Mouse (Mus musculus) heart, postnatal 4 days (tissue): ENCODE measurements around the gene Foxred2. TPM values are rescaled to one million over a fixed set of nuclear protein-coding genes. Genes with fewer than 3 reads are reported as not detected.

Experiments
- DNase-seq: peaks from one replicate; pipeline ENCODE4 v3.0.0; 2021
- total RNA-seq, 2 experiments: library from RNA; stranded (reverse); gene quantifications; 2 replicates each; pipeline ENCODE4 v1.2.3; 2021

Foxred2 gene
- total RNA-seq = under 1 TPM; 0.18 to 0.29 TPM

DNA sequence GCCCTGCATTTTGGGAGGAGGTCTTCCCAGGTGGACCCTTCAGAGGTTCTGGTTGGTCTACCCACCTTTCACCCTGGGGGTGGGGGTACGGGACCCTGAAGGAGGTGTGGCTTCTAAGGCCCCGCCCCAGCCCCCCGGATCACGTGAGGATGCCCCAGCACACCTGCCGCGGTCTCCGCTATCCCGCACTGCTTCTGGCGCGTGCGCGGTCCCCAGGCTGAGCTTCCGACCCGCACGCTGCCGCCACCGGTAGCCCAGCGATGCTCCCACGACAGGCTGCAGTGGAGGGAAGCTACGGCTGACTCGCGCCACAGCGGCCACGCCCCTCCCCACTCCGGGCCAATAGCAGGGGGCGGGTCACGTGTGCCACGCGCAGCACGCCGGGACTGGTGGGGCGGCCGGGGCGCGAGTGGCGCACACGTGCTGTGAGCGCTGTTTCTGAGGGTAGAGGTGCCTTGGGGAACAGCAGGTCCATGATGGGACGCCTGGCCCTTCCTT is at the start of gene Foxred2:
TSS of gene Foxred2 (minus strand) at position 319 of the 498 bp plus-strand sequence.
- DNase-seq = peak; percentile 84

DNA sequence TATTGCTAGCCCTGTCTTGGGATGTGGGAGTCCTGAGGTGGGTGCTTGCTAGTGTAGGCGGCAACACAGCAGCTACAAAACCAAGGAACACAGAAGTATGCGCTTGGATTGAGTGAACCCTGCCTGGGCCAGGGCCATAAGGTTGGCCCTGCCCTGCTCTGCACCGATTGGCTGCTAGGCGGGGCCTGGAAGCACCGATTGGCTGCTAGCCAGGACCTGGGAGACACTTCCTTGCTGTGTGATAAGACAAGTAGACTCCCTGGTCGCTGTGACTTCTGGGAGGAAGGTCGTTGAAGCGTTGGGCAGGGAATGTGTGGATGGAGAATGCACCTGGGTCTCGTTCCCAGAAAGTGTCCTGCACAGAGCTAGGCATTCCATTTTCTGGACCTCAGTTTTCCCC is 47.4 kb upstream of the Foxred2 start:
- DNase-seq = peak; percentile 26

DNA sequence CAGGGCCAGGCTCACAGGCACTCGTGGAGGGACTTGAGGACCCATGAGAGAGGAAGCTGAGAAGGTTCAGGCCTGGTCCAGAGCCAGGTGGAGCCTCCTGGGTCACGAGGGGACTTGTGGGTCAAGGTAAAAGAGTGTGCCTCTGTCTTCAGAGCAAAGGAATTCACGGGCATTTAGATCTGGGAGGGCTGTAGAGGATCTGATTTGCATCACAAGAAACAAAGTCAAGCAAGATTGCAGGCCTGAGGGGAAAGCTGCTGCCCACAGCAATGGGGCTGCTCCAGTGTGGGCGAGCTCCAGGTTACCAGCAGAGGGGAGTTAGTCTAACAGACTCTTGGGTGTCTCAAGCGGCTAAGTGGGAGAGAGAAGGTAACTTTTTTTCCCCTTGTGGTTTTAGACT is 44.9 kb upstream of the Foxred2 start:
- DNase-seq = no peak

GRCm38 (mm10) chr15:77988541-77988940 is 32.0 kb upstream of the Foxred2 start:
- no peak for DNase-seq

- DNase-seq = no peak
Measured at GRCm38 (mm10) chr15:77983391-77983790, 26.9 kb upstream of the Foxred2 start.

DNA sequence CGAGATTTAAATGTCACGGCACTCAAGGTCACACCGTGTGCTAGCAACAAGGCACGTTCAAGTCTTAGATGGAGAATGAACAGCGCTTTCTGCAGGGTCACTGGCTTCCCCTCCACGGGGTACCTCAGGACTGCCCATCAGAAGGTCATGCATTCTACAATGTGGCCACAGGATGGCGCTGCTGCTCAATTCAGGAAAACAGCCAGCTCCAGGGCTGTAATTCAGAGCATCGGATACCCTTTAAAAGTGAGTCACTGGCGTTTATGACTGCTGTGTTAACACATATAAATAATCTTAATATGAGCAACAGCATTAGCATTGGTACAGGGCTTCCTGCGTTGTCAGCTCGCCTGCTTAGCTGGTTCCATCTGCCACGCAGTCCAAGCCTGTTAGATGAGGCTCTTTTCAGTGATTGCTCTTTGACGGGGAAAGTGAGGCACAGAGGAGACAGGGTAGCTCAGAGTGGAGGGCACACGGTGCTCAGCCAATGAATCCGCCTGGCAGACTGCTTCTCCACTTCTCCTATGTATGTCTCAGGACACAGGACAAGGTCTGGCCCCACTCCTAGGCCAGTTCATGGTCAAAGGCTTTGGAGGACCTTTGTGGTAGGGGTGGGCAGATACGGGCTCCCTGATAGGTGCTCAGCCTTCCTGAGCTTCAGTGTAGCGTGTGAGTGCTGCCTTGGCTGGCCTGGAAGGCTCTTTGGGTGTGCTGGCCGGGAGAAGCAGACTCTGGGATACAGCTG is 25.8 kb upstream of the Foxred2 start:
- peak; percentile 65 for DNase-seq

GRCm38 (mm10) chr15:77981181-77981680 is 24.7 kb upstream of the Foxred2 start:
- DNase-seq = no peak

- DNase-seq = no peak
Measured at GRCm38 (mm10) chr15:77979427-77979865, 22.9 kb upstream of the Foxred2 start.

- no peak for DNase-seq
Measured at GRCm38 (mm10) chr15:77977663-77978062, 21.1 kb upstream of the Foxred2 start.

DNA sequence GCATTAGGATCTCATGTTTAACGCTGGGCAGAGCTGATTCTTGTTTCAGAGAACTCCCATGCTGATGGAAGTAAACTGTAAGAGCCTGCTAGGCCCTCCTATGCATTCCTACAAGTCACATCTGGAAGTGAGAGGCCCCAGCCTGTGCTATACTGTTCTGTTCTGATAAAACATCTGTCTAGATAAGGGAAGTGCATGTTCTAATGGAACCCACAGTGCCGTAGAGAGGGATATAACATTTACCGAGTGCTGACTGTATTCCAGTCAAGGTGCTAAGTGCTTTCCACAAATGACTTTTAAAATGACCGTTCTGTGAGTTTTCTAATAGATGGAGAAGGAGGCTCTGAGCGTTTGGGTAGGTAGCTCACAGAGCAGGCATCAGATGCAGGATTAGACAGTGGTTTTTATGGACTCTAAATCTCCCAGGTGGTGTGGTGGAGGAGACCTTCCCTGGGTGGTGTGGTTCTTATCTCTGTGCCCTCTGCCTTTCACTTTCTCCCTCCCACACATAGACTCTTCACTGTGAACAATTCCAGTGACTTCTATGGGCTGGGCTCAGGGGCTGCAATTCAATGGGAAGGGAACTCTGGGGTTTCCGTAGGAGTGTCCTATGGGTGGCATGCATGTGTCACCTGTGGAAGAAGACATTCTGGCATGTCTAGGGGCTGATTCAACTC is 17.8 kb upstream of the Foxred2 start:
- no peak for DNase-seq

DNA sequence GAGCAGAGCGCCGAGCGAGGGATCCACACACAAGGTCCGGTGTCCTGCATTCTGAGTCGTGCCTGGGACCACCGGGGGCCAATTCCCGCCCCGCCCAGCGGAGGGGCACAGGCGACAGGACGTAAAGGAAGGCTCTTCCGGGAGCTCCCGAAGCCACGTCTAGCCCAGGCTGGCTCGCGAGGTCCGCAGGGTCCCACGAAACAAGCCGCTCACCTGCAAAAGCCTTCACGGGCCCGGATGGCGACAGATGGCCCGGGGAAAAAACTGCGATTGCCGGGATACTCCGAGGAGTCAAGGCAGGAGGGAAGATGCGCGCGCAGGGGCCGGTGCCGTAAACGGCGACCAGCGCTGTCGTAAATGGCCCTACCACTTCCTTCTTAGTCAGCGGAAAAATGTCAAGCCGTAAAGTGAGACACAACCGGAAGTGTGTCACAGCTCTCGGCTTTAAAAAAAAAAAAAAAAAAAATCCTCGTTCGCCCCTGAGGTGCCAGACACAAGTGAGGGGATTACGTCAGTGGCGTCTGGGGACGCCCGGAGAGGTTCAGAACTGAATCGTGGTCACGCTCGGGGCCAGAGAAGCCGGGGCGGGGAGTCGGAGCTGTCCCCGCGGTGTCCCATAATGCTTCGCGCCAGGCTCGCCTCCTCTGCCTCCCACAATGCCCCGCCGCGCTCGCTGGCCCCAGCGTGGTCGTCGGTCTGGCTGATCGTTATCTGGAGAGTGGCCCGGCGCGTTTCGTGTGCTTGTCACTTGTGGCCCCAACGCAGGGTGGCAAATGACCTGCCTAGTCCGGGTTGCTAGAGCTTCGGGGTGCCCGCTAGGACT is 14.2 kb upstream of the Foxred2 start, which contains the start of gene Eif3d:
TSS of gene Eif3d (minus strand) at position 344 of the 823 bp plus-strand sequence.
- DNase-seq = peak; percentile 97

DNA sequence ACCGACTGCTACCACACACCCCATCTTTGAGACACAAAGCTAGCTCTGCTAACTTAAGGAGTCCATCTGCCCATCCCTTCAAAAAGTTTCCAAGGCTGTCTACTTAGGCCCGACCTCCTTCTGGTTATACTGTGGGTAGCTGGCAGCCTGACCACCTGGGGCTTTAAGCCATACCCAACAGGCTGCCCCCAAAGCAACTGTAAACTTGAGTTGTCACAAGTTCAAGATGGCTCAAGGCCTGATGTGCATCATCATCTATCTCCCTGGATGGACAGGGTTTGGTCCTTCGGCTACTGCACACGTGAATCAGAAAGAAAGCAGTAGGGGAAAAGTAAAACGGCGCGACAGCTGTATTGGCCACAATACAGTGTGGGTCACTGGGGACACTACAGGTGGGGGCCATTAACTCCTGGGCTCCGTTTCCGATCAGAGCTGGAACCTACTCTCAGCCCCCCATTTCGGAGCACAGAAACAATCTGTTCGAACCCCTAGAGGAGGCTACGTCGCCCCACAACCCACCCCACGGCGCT is 13.5 kb upstream of the Foxred2 start:
- no peak for DNase-seq

DNA sequence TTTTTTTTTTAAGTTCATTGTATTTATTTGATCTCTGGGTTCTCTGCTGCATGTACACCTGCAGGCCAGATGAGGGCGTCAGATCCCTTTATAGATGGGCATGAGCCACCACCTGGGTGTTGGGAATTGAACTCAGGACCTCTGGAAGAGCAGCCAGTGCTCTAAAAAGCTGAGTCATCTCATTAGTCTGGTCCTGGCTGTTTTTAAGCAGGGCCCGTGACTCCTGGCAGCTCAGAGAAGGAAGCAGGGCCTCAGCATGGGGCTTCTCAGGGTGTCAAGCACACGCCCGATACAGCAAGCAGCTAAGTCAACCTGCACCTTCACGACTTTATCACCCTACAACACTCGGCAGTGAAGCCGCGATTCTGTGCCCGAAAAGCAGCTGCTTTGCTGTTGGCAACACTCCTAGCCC is 8.6 kb upstream of the Foxred2 start:
- DNase-seq = no peak

DNA sequence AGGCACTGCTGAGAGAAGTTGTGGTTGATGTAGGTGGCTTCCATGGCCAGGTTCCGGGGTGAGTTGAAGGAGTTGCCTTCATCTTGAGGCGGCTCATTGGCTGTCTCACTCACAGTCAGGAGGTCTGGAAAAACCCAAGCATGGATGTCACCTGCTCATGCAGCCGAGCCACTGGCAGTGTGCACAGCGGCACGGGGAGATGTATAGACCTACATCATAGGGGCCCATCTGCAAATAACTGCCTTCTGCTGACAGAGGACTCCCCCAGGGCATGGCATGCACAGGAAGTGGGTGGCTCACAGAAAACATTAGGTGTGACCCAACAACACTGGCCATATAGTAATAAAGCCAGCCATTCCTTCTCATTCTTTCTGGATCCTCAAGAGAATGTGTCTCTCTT is 5.9 kb upstream of the Foxred2 start:
- DNase-seq = no peak

DNA sequence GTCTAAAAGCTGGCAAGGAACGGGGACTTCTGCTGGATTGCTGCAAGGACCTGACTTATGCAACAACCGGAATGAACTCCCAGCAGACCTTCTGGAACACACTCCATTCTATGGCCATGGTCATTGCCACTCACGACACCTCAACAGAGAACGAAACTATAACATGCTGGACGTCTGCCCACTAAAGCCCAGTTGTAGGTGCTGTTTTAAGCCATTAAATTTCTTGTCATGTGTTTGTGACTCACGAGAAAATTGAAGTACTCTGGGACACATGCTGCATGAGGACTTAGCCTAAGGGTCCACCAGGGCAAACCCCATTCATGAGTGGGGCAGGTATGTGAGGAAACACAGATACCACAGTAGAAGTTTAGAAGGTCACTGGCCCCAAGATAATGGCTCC is 4.2 kb upstream of the Foxred2 start:
- no peak for DNase-seq

DNA sequence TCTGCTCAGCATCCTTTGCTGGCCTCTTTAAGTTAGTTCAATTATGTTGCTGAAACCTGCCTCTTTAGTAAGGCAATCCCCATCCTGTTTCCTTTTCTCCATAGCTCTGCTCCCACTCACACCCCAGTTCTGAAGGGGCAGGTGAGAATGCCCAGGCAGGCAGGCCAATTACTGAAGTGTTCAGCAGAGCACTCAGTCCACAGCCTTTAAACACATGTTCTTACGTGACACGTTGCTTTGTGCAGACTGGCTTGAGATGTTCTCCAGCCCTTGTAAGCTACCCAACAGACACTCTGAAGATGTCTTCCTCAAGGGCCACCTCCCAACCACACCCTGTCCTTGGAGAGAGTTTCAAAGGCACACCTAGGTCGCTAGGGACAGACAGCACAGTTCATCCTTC is 1.5 kb upstream of the Foxred2 start:
- DNase-seq = no peak

DNA sequence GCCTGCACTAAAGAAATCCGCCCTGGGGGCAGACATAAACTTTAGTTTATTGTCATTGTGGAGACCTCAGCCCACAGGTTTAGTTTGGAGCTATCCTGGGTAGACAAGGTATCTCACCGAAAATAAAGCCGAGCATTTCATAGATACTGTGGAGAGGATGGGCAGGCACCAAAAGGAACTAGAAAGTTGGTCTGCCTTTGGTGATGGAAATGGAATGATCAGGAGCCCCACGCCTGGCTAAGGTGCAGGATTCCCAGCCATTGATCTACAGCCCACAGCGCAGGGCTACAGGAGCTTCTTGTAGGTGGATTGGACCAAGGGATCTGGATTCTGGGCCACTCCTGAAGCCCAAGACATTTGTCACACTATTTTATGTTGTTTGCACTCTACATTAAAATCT is 1.1 kb upstream of the Foxred2 start:
- no peak for DNase-seq

DNA sequence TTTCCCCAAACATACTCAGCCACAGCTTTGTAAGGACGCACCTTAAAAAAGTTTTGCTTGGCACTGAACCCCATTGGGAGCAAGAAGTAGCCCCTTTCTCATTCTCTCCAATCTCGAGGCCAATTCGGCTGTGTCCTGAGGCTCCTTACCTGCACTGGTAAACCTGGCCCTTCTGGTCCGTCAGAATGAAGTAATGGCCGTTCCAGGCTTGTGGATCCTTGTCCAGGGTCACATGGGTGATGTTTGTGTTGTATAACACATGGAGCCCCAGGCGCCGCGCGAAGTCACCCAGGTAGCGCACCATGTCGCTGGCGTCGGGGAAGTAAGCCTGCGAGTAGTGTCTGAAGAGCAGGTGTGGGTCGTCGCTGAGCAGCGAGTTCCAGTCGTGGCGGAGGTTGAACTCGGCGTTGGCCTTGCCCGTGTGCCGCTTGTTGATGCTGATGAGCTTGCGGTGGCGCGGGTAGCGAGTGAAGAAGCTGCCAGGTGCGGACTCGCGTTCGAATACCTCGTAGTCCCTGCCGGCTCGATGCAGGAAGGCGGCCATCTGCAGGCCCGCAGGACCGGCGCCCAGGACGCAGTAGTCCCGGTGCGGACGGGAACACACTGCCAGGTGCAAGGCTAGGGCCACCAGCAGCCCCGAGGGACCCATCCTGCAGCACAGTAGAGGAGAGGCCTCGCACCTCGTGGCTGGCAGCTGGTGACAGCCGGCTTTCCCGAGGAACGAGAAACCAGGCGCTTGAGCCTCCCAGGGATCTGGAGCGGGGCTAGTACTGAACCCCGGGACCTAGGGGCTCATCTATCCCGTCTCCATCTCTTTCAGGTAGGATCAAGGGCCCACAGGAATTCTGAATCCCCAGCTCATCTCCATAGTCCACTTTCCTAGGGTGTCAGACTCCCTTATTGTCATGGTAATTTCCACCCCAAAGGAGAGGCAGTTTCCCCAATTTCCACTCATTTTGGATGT is 800 bp downstream of the Foxred2 start:
- peak; percentile 16 for DNase-seq

DNA sequence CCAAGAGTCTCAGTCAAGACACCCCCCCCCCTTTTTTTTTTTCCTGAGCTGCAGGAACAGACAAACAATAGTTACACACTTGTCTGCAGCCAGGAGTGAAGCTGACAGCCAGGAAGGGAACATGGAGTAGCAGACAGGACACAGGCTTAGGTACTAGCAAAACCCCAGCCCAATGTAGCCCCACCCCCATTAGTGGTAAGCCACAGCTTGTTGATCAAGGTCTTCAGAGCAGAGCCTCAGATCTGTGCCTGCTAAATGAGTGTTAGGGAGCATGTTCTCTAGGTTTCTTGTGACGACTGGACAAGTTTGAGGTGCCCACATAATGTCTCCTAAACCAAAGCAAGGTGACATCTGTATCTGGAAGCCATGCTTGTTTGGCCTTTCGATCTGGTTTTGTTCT is 2.2 kb downstream of the Foxred2 start:
- no peak for DNase-seq

- DNase-seq = no peak
Measured at GRCm38 (mm10) chr15:77952921-77953320, 3.6 kb downstream of the Foxred2 start.

- DNase-seq = no peak
Measured at GRCm38 (mm10) chr15:77949061-77949460, 7.5 kb downstream of the Foxred2 start.
